Mouse (Mus musculus): ENCODE measurements around the gene Simc1. TPM values are rescaled to one million over a fixed set of nuclear protein-coding genes. Genes with fewer than 3 reads are reported as not detected.

The Simc1 gene
- polyA plus RNA-seq (2015; fragmentation: Nextera tagmentation; extraction: Ambion mirVana), result 3.4 and 3.6 TPM in 2 replicates

DNA sequence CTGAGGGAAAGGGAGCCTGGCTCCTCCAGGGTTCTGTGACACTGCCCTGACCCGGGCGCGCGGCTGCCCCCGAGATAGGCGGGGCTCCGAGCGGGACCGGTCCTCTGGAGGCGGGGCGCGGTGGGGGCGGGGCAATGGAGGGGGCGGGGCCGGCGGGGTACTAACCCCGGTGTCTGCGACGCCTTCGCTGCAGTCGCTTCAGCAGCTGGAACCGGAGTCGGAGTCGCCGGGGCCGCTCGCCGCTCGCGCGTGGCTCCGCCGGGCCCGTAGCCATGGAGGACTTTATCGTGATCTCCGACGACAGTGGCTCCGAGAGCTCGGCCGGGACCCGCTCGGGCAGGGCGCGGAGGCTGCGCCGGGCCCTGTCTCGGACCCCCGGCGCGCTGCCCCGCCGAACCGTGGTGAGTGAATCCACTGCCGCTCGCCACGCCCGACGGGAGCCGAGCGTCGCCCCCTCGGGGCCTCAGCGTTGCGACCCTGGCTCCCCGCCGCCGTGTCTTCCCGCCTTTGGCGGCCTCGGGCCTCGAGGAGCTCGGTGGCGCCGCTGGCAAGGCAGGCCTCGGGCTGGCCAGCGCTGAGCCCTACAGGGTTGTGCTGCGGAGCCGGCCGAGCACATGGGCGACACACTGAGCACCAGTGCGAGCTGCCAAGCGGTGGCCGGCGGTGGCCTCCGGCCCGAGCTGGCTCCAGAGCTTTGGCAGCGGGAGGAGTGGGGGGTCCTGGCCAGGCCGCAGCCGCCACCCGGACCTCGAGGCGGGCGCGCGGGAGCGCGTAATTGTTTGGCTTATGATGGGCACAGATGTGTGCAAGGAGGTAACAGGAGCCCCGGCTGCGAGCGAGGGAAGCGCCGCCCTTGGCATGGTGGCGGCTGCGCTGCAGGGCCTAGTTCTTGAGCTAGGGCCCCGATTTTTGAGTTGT is at the start of gene Simc1:
Gene Simc1 (plus strand): TSS at position 176 of the 918 bp plus-strand sequence.

DNA sequence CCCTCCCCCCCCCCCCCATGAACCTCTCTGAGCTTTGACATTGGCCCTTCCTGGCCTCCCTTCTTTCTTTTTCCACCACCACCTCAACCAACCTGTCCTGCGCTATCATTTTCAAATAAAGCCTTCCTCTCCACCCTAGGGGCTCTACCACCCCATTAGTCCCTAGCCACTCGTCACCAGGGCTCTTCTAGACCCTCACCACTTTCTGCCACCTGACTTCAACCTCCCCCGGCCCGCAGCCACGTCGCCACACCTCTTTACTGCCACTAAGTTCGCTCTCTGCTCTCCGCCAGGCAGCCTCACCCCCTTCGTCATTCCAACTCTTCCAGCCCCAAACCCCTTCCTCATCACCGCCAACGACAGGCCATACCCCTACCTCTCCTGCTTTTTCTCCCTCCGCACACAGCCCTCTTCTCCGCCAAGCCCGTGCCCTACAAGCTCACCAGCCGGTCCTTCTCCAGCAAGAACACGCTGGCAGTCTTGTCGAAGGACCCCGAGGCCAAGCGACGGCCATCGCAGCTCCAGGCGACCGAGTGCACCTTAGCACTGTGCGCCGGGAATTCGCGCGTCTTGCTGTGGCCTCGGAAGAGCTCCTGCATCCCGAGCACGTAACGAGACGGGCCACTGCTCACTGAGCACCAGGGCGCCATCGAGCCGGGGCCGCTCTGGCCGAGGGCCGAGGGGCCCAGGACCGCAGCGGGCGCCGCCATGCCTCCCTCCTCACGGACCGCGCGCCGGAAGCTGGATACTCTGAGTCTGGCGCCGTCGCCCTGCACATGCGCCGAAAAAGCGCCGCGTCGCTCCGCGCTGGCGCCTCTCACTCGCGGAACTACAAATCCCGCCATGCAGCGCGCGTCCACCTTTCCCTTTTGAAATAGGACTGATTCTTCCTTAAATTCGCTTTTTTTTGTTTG is 35.2 kb upstream of the Simc1 start, which contains the start of gene Thoc3:
Gene Thoc3 (minus strand): TSS at position 752 of the 914 bp plus-strand sequence.

DNA sequence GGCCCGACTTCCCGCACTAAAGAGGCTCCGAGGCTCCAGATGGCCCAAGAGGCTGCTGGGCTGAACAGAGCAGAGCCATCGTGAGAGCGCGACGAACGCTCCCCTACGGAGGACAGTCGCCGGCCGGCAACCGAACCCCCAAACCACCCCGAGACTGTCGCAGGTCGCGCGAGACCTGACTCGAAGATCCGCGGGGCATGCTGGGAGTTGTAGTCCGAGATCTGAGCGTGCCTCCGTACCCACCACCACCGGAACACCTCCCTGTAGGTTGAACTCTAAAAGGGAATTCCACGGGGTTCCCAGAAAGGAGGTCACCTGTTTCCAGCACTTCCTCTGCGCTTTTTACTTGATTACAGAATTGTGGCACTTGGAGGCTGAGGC is 61.6 kb downstream of the Simc1 start, which contains the start of gene 4833439L19Rik:
Gene 4833439L19Rik (minus strand): TSS at position 235 of the 381 bp plus-strand sequence.

DNA sequence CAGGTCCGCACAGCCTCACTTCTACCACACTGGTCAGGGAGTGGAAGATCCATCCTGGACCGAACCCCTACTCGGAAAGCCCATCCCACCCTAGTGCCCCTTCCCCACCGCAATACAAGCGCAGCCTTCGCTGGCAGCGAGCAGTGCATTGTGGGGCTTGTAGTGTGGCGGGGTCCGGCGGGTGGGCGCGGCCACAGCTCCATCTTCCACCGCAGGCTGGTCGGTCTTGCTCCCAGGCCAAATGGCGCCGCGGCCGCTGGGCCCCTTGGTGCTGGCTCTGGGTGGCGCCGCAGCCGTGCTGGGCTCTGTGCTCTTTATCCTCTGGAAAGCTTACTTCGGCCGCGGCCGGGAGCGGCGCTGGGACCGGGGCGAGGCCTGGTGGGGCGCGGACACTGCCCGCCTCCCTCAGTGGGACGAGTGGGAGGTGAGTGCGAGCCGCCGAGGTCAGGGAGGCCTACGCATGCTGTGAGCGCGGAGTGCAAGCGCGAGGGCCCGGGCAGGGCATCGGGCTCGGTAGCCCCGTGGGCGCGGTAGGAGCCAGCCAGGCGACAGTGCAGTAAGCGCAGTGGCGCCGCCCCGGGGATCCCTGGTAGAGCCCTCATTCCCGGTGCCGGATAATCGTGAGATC is 71.4 kb downstream of the Simc1 start, which contains the start of gene Arl10:
Gene Arl10 (plus strand): TSS at position 162 of the 628 bp plus-strand sequence.

DNA sequence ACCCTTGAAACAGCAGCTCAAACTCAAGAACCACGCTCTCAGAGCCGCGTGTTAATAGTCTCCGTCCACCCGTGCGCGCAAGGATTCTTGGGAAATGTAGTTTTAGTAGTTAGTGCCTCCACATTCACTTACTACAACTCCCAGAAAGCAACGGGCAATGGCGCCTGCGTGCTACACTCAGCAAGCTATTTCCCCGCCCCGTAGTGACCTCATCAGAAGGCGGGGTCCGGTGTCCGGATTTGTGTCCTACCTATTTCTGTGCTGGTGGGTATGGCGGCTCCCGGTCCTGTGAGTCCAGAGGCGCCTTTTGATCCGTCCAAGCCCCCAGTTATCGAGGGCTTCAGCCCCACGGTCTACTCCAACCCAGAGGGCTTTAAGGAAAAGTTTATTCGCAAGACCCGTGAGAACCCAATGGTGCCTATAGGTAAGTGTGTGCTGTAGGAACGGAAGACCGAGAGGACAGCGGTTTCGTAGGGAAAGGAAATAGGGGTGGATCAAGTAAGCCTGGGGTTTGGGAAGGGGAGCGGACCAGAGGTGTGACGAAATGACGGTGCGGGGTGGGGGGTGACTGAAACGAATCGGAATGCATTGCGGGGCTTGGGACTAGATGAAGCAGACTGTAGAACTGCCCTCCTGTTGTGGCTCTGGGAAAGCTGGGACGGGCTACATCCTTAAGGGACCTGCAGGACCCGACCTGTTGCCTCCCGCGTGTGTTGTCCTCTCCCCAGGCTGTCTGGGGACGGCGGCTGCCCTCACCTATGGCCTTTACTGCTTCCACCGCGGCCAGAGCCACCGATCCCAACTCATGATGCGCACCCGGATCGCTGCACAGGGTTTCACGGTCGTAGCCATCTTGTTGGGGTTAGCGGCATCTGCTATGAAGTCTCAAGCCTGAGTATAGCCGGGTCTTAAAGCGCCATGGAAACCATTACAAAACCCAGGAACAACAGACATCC is 86.7 kb downstream of the Simc1 start, which contains the start of the genes Nop16 and Higd2a:
Gene Nop16 (minus strand): TSS at position 95 of the 956 bp plus-strand sequence.
Gene Higd2a (plus strand): TSS at position 212 of the 956 bp plus-strand sequence.

Small RNA genes within 50 kb of the gene (microRNA-seq; reads per million reads assigned to microRNA genes)
- 0 reads per million in 2 experiments for gene Gm24195

Other genes starting within 250 kb of the Simc1 start
- gene Cplx2, start 132.4 kb upstream of the Simc1 start, polyA plus RNA-seq (2015; fragmentation: Nextera tagmentation; extraction: Ambion mirVana), result 1.8 and 1.9 TPM in 2 replicates
- 42.1 and 50.7 TPM in 2 replicates for gene Thoc3, start 34.9 kb upstream of the Simc1 start, polyA plus RNA-seq (2015; fragmentation: Nextera tagmentation; extraction: Ambion mirVana)
- gene 4833439L19Rik, start 61.7 kb downstream of the Simc1 start, polyA plus RNA-seq (2015; fragmentation: Nextera tagmentation; extraction: Ambion mirVana), result 116 and 118 TPM in 2 replicates
- 9.4 and 10.5 TPM in 2 replicates for gene Arl10, start 71.2 kb downstream of the Simc1 start, polyA plus RNA-seq (2015; fragmentation: Nextera tagmentation; extraction: Ambion mirVana)
- gene Nop16, start 86.3 kb downstream of the Simc1 start, polyA plus RNA-seq (2015; fragmentation: Nextera tagmentation; extraction: Ambion mirVana), result 35.7 and 42.3 TPM in 2 replicates
- 234 and 246 TPM in 2 replicates for gene Higd2a, start 86.4 kb downstream of the Simc1 start, polyA plus RNA-seq (2015; fragmentation: Nextera tagmentation; extraction: Ambion mirVana)
- gene Cltb, start 107.6 kb downstream of the Simc1 start, polyA plus RNA-seq (2015; fragmentation: Nextera tagmentation; extraction: Ambion mirVana), result 51.2 and 64.8 TPM in 2 replicates
- 26.5 and 27.8 TPM in 2 replicates for gene Faf2, start 118.0 kb downstream of the Simc1 start, polyA plus RNA-seq (2015; fragmentation: Nextera tagmentation; extraction: Ambion mirVana)
- gene Rnf44, start 190.1 kb downstream of the Simc1 start, polyA plus RNA-seq (2015; fragmentation: Nextera tagmentation; extraction: Ambion mirVana), result 28.0 and 31.9 TPM in 2 replicates
- gene Cdhr2, start 197.7 kb downstream of the Simc1 start, polyA plus RNA-seq (2015; fragmentation: Nextera tagmentation; extraction: Ambion mirVana), result not detected in 2 replicates
- gene Gprin1, start 246.1 kb downstream of the Simc1 start, polyA plus RNA-seq (2015; fragmentation: Nextera tagmentation; extraction: Ambion mirVana), result 0.10 and 0.15 TPM in 2 replicates